Mouse (Mus musculus) spleen, adult 18-20 months (tissue): ENCODE data around the gene Gm29564.
"Not testable (repeated sequence)": the region's sequence is repeated elsewhere in the genome, so short reads cannot be mapped to it uniquely, and the experiment has no call there.

Source experiments
- DNase-seq, 2 experiments: peaks; one replicate each; pipeline ENCODE4 v3.0.0; 2022; ENCODE audit warnings: mixed read lengths in 2 of 2

Gene Gm29564

GRCm38 (mm10) chrY:78212693-78213092 is at the start of gene Gm29564:
Gene Gm29564 (plus strand): TSS chrY:78212993.
- DNase-seq: not testable (repeated sequence)
